ENCODE assay signal across 22 mouse cellular contexts in the genomic region with DNA sequence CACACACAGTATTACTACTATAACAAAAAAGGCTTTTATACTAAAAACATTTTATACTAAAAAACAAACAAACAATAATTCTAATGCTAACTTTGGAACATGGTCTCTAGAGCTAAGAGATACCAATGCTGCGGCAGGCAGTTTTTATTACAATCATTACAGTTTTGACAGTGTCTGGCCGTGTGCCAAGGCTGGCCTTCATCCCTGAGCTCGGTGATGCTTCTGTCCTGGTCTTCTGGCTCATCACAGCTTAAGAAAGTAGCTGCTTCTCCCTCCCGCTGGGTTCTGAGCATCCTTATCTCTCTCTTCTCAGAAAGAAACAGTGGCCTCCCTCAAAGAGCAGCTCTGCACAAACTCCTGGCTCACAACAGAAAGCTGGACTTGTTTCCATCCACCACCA. TPM values are rescaled to one million over a fixed set of nuclear protein-coding genes. Genes with fewer than 3 reads are reported as not detected.
"Had no signal": no experiment of that assay in that cellular context is flagged by ENCODE, and none has a peak within 500 bp of the region (broad histone marks: within the 10 kb centered on the region; RNA-seq: fewer than 3 reads in every experiment).

No protein-coding gene starts in this region.

- ATAC-seq: intestine, postnatal 0 days had no signal

- DNase-seq: kidney, adult 9 months; kidney, postnatal 4 days; left cerebral cortex, postnatal 4 days; lung, adult 2 months; lung, postnatal 10 days; lung, postnatal 4 days; midbrain, embryonic 14.5 days; retina, postnatal 1 day; right cerebral cortex, postnatal 4 days; spleen, adult 18-20 months; thymus, adult 2 months; thymus, postnatal 25 days had no signal

- H3K9ac ChIP-seq: limb, embryonic 13.5 days; liver, embryonic 14.5 days; neural tube, embryonic 13.5 days; stomach, embryonic 15.5 days had no signal

- H3K27me3 ChIP-seq: limb, embryonic 13.5 days; neural tube, embryonic 13.5 days; stomach, embryonic 15.5 days had no signal

- H3K4me2 ChIP-seq: limb, embryonic 13.5 days; neural tube, embryonic 13.5 days; stomach, embryonic 15.5 days had no signal

- H3K4me1 ChIP-seq: neural tube, embryonic 13.5 days; stomach, embryonic 15.5 days had no signal

- H3K4me3 ChIP-seq: layer of hippocampus, adult 2 months; limb, embryonic 13.5 days; neural tube, embryonic 13.5 days; stomach, embryonic 15.5 days had no signal

- H3K27ac ChIP-seq: kidney, postnatal 0 days; layer of hippocampus, adult 2 months; limb, embryonic 13.5 days; liver, embryonic 14.5 days; neural tube, embryonic 13.5 days; stomach, embryonic 15.5 days had no signal

- H3K9me3 ChIP-seq: limb, embryonic 13.5 days; neural tube, embryonic 13.5 days; stomach, embryonic 15.5 days had no signal

RNA-seq across cellular contexts. Expression of a gene that starts 56.0 kb away (rescaled TPM):
- total RNA-seq: liver, adult 2 months; megakaryocyte, adult 5-6 weeks had no signal
- polyA plus RNA-seq: liver, adult 2 months; urinary bladder, adult 2 months had no signal
